Mouse (Mus musculus) CH12.LX (cell line): ENCODE results near the gene Gas2l1.
A peak's percentile ranks its signal among the peaks of the same experiment; 100 is the strongest.

Source experiments
- CHD2 ChIP-seq: IDR thresholded peaks from 2 replicates; pipeline ENCODE4 v1.6.1; 2011; ENCODE audit warnings: low read length, improper control_type of control experiment
- CTCF ChIP-seq, 2 experiments: IDR thresholded peaks in 1 of 2; conservative IDR thresholded peaks in 1 of 2; 2 replicates each; pipeline ENCODE4 v1.5.1; 2011 to 2012; ENCODE audit warnings: low read depth in 2 of 2, low read length in 2 of 2, improper control_type of control experiment in 1 of 2, inconsistent platforms in 1 of 2, mild to moderate bottlenecking in 1 of 2, moderate library complexity in 1 of 2
- KAT2A ChIP-seq: IDR thresholded peaks from 2 replicates; pipeline ENCODE4 v1.6.1; 2012; ENCODE audit warnings: low read length, improper control_type of control experiment, inconsistent platforms; ENCODE audit not compliant: insufficient replicate concordance

- TF ChIP-seq CHD2, result peak; percentile 93
- no peak for TF ChIP-seq KAT2A
- peak in 1 of 2 experiments; percentile 30; a peak in 1 of 4 replicates for TF ChIP-seq CTCF (conservative IDR thresholded peaks at IDR 0.05 in 1 of 2, IDR thresholded peaks at IDR 0.05 in 1 of 2; ENCODE audit: low read depth in 2 of 2, low read length in 2 of 2)
These were observed 8.9 kb downstream of the Gas2l1 start for GRCm38 (mm10) chr11:5055945-5056938.
